Mouse (Mus musculus) lung, embryonic 15.5 days (tissue): ENCODE results near the gene Cyp2d10. TPM values are rescaled to one million over a fixed set of nuclear protein-coding genes. Genes with fewer than 3 reads are reported as not detected.
"Not testable (repeated sequence)": the region's sequence is repeated elsewhere in the genome, so short reads cannot be mapped to it uniquely, and the experiment has no call there.

Experiments
- ATAC-seq: fragments of 200-750 bp; cut with Nextera tagmentation; 2 replicates; pipeline ENCODE4 v1.8.0; 2017; ENCODE audit warnings: moderate number of reproducible peaks, borderline replicate concordance; ENCODE audit not compliant: low FRiP score, low TSS enrichment; ENCODE audit errors: extremely low read depth
- H3K27ac ChIP-seq: fragments of 300-500 bp; sonication (generic); 2 replicates; pipeline ENCODE4 v1.5.1; 2015; ENCODE audit warnings: moderate library complexity, mild to moderate bottlenecking, inconsistent platforms
- H3K27me3 ChIP-seq: fragments of 300-500 bp; sonication (generic); 2 replicates; pipeline ENCODE4 v1.6.1; 2015; ENCODE audit warnings: inconsistent platforms
- H3K36me3 ChIP-seq: fragments of 300-500 bp; sonication (generic); 2 replicates; pipeline ENCODE4 v1.6.1; 2015; ENCODE audit warnings: inconsistent platforms
- H3K4me1 ChIP-seq: fragments of 300-500 bp; sonication (generic); 2 replicates; pipeline ENCODE4 v1.6.1; 2015; ENCODE audit warnings: inconsistent platforms
- H3K4me2 ChIP-seq: fragments of 300-500 bp; sonication (generic); 2 replicates; pipeline ENCODE4 v1.6.1; 2015; ENCODE audit warnings: inconsistent platforms, mild to moderate bottlenecking, moderate library complexity
- H3K4me3 ChIP-seq: fragments of 300-500 bp; sonication (generic); 2 replicates; pipeline ENCODE4 v1.5.1; 2015; ENCODE audit warnings: mild to moderate bottlenecking, inconsistent platforms
- H3K9ac ChIP-seq: fragments of 300-500 bp; sonication (generic); 2 replicates; pipeline ENCODE4 v1.6.1; 2015; ENCODE audit warnings: inconsistent platforms
- H3K9me3 ChIP-seq: fragments of 300-500 bp; sonication (generic); 2 replicates; pipeline ENCODE4 v1.6.1; 2016; ENCODE audit warnings: inconsistent platforms
- whole genome bisulfite sequencing: fragments of 180-500 bp; shearing (Covaris S2); methylation state at CpG from one replicate; pipeline ENCODE4 v1.1.7; 2015; 5-methylcytosine and 5-hydroxymethylcytosine counted together
- polyA plus RNA-seq: library from polyadenylated mRNA; unstranded; fragments of >200 nt; fragmentation: Nextera tagmentation; extraction: Ambion mirVana; gene quantifications from 2 replicates; pipeline ENCODE4 v1.2.1, GENCODE M21; 2015

Cyp2d10 gene
- polyA plus RNA-seq, 1 experiment from 2014 or later: not detected

DNA sequence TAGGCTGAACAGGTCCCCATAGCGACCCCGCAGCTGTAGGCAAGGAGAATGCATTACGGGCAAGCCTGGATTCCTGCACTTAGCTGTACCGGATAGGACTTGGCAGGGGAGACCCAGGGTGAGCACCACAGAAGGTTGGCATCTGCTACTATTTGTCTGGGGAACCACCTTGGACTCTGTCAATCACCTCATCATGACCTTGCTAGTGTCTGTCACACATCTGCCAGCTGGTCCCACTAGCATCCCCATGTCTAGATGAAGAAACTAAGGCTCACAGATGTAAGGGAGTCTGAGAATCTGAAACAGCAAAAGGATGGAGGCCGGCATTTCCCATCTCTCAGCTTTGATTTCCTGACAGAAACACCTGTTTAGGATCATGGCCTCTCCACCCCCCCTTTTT is 32.6 kb downstream of the Cyp2d10 start:
- no peak for ATAC-seq
- Histone ChIP-seq H3K4me2 (no peak overlapping the region), H3K27me3 (no peaks in the 10 kb centered on the region), H3K36me3 (no peaks in the 10 kb centered on the region), H3K4me3 (no peak overlapping the region), H3K9ac (no peak overlapping the region), H3K27ac (no peak overlapping the region), H3K4me1 (peaks cover 22% of the 10 kb centered on the region), H3K9me3 (no peaks in the 10 kb centered on the region)
- WGBS: 82% methylated on average over 5 of the region's 5 CpGs

DNA sequence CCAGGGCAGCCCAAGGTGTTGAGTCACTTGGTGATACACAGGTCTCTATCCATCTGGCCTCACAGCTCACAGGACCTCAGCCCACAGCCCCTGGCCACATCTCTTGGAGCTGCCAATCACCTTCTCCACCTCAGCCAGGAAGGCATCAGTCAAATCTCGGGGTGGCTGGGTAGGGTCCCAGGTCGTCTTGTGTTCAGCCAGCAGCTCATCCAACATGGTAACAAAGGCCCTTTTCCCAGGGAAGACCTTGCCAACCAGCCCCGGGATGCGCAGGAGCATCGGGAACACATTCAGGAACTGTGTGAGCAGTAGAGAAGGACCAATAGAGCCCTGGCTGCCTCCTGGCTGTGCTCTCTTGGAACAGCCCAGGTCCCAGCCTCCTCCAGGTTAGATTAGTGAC is 34.0 kb downstream of the Cyp2d10 start:
- no peak overlapping the region for H3K4me3 ChIP-seq
- no peaks in the 10 kb centered on the region for H3K27me3 ChIP-seq
- no peak for ATAC-seq
- 80% methylated on average over 5 of the region's 5 CpGs for WGBS
- no peaks in the 10 kb centered on the region for H3K36me3 ChIP-seq
- H3K4me1 ChIP-seq: peaks cover 15% of the 10 kb centered on the region
- H3K9me3 ChIP-seq: no peaks in the 10 kb centered on the region
- no peak overlapping the region for H3K9ac ChIP-seq
- H3K4me2 ChIP-seq: no peak overlapping the region
- H3K27ac ChIP-seq: no peak overlapping the region

DNA sequence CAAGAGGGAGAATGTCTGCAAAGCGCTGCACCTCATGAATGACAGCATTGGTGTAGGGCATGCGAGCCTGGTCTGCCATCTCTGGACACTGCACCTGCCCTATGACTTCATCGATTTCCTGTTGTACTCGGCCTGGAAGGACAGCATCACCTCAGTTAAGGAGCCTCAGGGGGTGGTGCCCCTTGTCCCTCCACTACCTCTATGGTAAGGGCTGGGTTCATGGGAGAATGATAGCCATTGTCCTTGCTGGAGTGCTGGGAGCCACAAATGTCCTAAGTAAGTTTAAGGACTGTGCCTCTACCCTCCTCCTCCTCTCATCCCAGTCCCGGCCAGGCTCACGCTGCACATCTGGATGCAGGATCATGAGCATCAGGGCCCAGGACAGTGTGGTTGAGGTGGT is 34.5 kb downstream of the Cyp2d10 start:
- H3K9me3 ChIP-seq: no peaks in the 10 kb centered on the region
- no peak overlapping the region for H3K9ac ChIP-seq
- peaks cover 11% of the 10 kb centered on the region for H3K4me1 ChIP-seq
- H3K4me3 ChIP-seq: no peak overlapping the region
- WGBS: 87% methylated on average over 6 of the region's 6 CpGs
- H3K36me3 ChIP-seq: no peaks in the 10 kb centered on the region
- H3K27ac ChIP-seq: no peak overlapping the region
- no peak overlapping the region for H3K4me2 ChIP-seq
- no peak for ATAC-seq
- H3K27me3 ChIP-seq: no peaks in the 10 kb centered on the region

DNA sequence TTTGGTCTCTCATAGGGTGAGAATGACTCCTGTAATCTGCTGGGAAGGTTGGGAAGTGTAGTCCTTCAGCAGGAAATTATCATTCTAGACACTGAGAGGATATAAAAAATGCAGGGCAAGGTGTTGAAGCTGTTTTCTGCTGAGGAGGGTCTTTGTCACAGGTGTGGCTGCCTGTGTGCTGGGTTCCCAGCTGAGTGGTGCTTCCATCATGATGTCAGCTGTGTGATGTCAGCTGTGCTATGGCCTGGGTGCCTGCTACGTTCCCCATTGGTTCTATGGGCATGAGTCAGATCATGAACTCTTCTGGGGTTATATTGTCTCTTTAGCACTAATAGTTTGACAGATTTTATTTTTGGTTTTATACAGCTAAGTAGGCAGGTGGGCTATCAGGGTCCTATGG is 38.1 kb downstream of the Cyp2d10 start:
- no peak overlapping the region for H3K9ac ChIP-seq
- H3K4me3 ChIP-seq: no peak overlapping the region
- H3K4me1 ChIP-seq: no peaks in the 10 kb centered on the region
- H3K4me2 ChIP-seq: no peak overlapping the region
- H3K36me3 ChIP-seq: no peaks in the 10 kb centered on the region
- H3K9me3 ChIP-seq: no peaks in the 10 kb centered on the region
- WGBS: 84% methylated on average over 1 of the region's 1 CpGs
- H3K27me3 ChIP-seq: no peaks in the 10 kb centered on the region
- no peak overlapping the region for H3K27ac ChIP-seq
- ATAC-seq: no peak

DNA sequence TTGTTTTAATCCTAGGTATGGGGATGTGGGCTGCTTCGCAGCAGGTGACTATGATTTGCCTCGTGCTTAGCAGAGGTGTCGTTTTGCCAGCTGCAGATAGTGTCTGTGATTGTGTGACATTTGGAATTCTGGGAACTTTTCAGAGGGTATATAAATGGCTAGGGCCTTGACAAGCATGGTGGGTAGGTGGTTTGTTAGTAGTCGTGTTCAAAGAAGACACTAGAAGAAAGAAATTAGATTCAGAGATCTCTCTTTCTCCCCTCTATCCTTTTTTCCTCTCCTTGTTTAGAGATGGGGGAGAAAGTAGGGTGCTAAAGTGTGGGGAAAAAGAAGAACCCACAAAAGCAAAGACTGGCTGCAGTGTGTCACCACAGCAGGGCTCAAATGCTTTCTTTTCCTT is 38.8 kb downstream of the Cyp2d10 start:
- H3K9me3 ChIP-seq: no peaks in the 10 kb centered on the region
- no peak overlapping the region for H3K4me3 ChIP-seq
- no peaks in the 10 kb centered on the region for H3K4me1 ChIP-seq
- no peak overlapping the region for H3K4me2 ChIP-seq
- no peaks in the 10 kb centered on the region for H3K27me3 ChIP-seq
- no peaks in the 10 kb centered on the region for H3K36me3 ChIP-seq
- no peak overlapping the region for H3K27ac ChIP-seq
- 81% methylated on average over 4 of the region's 4 CpGs for WGBS
- ATAC-seq: no peak
- H3K9ac ChIP-seq: no peak overlapping the region

DNA sequence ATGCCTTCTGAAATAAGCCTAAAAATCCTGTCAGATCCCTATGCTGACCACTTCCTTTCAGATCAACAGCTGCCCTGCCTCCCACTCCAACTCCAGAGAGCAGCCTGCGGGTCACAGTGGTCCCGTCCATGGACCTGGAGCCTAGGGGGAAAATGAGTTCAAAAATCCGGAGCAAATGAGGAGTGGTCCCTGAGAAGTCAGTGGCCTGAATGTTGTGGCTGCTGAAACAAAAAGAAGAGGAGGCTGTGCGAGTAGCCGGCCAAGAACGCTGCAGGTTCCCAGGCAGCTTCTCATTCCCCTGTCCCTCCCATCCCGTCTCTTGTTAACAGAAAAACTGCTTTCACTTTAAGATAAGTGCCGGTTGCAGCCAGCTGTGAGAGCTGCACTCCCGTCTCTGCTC is 42.4 kb downstream of the Cyp2d10 start:
- not testable (repeated sequence) for H3K9ac ChIP-seq, H3K36me3 ChIP-seq, H3K4me1 ChIP-seq, H3K27me3 ChIP-seq, H3K9me3 ChIP-seq, H3K4me3 ChIP-seq, ATAC-seq, H3K27ac ChIP-seq
- WGBS: 10% methylated on average over 7 of the region's 9 CpGs
- H3K4me2 ChIP-seq: 0 out of 2 replicates have a peak overlapping the region, but pooled peaks have one; percentile 24

DNA sequence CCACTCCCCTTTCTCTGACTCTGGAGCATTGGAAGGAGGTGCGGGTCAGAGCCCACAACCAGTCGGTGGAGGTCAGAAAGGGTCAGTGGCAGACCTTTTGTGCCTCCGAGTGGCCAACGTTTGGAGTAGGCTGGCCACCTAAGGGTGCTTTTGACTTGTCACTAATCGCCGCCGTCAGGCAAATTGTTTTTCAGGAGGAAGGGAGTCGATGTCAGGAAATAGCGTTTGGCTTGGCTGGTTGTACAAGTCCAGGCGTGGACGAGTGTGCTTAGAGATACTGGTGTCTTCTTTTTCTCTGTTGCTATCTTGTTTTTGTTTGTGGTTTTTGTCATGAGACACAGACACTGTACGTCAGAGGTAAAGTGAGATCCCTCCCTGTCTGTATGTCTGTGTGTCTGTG is 43.2 kb downstream of the Cyp2d10 start:
- H3K4me2 ChIP-seq, H3K36me3 ChIP-seq, H3K9me3 ChIP-seq, H3K4me1 ChIP-seq, H3K27me3 ChIP-seq, H3K27ac ChIP-seq, H3K4me3 ChIP-seq, ATAC-seq, H3K9ac ChIP-seq: not testable (repeated sequence)
- WGBS: 67% methylated on average over 8 of the region's 12 CpGs

DNA sequence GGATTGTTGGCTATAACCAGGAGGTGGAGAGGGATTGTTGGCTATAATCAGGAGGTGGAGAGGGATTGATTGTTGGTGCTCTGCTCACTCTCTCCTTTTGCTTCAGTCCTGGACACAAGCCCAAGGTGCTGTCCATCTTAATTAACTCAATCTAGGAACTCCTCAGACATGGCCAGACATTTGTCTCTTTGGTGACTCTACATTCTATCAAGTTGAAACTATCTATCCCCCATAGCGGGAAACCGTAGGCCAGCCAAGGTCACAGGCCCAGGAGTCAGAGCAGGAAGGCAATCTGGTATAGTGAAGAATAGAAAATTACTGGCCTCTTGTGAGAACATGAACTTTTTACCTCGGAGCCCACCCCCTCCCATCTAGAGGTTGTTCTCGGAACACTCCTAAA is 44.8 kb downstream of the Cyp2d10 start:
- Histone ChIP-seq H3K9me3 (no peaks in the 10 kb centered on the region), H3K4me3 (no peak overlapping the region), H3K9ac (no peak overlapping the region), H3K4me2 (no peak overlapping the region), H3K27me3 (no peaks in the 10 kb centered on the region), H3K36me3 (no peaks in the 10 kb centered on the region), H3K27ac (no peak overlapping the region), H3K4me1 (peaks cover 7% of the 10 kb centered on the region; the same call in 1 of the 2 replicates)
- no peak for ATAC-seq
- WGBS: 74% methylated on average over 3 of the region's 4 CpGs

DNA sequence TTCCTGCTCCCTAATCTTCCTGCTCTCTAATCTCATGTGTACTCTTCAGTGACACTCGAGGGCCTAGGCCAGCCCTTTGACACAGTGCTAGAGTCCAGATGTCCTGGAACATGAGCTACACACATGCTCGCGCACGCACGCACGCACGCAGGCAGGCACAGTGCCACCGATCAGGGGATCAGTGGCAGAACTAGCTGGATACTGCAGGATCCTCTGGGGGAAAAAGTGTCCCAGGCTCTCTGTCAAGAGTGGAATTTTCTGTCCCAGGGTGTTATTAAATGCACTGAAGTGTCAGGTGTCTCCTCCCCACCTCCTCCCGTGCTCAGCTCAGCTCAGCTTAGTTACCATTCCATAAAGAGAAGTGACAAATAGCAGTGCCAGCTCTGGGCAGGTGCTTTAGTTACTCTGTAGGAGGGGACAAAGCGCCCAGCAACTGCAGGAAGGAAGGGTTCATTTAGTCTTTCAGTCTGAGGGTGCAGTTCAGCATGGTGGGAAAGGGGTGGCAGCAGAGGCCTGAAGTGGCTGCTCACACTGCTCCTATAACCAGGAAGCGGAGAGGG is 45.5 kb downstream of the Cyp2d10 start:
- no peak overlapping the region for H3K27ac ChIP-seq
- no peaks in the 10 kb centered on the region for H3K27me3 ChIP-seq
- H3K9ac ChIP-seq: no peak overlapping the region

DNA sequence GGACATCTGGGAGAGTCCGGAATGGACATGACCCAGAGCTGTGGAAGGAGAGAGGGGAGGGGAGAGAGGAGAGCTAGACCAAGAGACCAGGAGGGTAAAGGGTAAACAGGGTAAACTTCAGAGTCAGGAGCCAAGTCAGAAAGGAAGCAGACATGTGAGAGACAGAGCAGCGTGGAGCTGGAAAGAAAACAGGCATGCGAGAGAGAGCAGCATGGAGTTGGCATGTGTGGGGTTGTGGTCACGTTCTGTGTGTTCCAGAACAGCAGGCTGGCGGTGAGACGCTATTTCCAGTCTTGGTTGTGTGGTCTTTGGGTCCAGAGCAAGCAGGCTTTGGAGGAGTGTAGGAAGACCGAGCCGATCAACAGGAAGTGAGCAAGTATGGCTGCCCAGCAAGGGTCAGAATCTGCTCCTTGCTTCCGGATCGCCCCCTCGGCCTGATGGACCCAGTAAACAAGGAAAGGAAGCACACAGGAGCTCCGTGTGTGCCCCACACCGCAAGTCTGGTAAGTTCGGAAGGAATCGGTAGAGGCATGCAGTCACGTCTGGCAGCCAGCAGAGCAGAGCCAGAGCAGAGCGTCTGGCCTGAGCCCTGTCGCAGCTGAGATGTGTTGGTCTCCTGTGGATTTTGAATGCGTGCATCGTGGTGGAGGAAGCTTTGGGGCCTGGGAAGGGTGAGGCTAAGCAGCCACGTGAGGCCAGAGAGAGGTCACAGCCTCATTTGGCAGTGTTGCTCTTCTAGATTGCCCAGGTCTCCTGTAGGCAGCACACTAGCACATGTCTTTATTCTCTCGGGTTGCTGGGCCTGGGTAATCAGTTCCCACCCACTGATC is 48.3 kb downstream of the Cyp2d10 start:
- Histone ChIP-seq H3K9ac (no peak overlapping the region; the same call in 1 of the 2 replicates), H3K27ac (no peak overlapping the region), H3K9me3 (no peaks in the 10 kb centered on the region), H3K36me3 (no peaks in the 10 kb centered on the region), H3K4me2 (peak overlapping the region; percentile 18; the same call in 1 of the 2 replicates), H3K4me3 (no peak overlapping the region), H3K4me1 (peaks cover 11% of the 10 kb centered on the region; the same call in 1 of the 2 replicates), H3K27me3 (no peaks in the 10 kb centered on the region)
- WGBS: 48% methylated on average over 22 of the region's 22 CpGs
- ATAC-seq: no peak

More for the DNA sequence above, 45.5 kb downstream of the Cyp2d10 start:
- Histone ChIP-seq H3K4me2 (no peak overlapping the region), H3K4me1 (peaks cover 7% of the 10 kb centered on the region; the same call in 1 of the 2 replicates), H3K9me3 (no peaks in the 10 kb centered on the region), H3K4me3 (no peak overlapping the region), H3K36me3 (no peaks in the 10 kb centered on the region)
- WGBS: 59% methylated on average over 11 of the region's 11 CpGs
- 0 out of 2 replicates have a peak, but pooled peaks have one; percentile 35 for ATAC-seq

DNA sequence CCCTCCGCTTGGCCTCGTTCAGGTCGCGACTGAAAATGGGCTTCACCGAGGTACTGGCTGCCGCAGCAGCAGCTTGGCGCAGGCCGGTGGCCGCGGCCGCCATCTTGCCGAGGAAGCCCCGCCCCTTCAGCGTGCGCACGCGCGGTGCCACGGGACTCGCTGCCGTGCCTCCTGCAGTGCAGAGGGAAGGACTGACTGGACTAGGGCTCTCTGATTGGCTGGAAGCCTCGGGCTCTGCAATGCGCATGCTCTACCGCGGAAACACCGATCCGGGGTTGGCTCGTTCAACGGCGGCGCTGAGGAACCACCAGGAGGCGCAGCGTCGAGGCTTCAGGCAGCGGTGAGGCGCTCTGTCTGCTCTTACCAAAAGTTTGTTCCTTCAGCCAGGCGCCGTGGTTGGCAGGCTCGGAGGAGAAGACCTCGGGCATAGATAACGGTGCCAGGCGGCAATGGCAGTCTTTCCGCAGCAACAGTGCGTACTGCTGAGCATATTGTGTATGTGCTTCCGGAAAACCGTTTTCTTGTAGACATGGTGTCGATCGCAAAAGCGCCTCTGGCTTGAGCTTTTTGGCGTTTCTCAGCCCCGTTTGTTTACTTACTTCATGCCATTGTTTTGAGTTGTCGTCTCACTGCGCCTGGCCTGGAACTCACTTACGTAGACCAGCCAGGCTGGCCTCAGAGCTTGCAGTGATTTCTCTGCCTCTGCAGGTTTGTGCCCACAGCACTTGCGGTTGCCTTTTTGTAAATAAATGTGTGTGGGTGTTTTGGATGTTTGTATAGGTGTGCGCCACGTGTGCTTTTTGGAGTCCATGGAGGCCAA is 52.7 kb downstream of the Cyp2d10 start, which contains the start of gene Ndufa6:
Gene Ndufa6 (minus strand): TSS at position 197 of the 820 bp plus-strand sequence.
- peak within 1 kb of the TSS; percentile 95 for H3K27ac ChIP-seq
- WGBS: 2% methylated on average over 57 of the region's 57 CpGs
- peak within 1 kb of the TSS; percentile 69 for H3K4me3 ChIP-seq
- H3K4me1 ChIP-seq: peaks cover 25% of the 10 kb centered on the region
- ATAC-seq: peak; percentile 99
- H3K36me3 ChIP-seq: peaks cover 16% of the 10 kb centered on the region
- H3K4me2 ChIP-seq: peak within 1 kb of the TSS; percentile 83
- no peaks in the 10 kb centered on the region for H3K27me3 ChIP-seq
- no peaks in the 10 kb centered on the region for H3K9me3 ChIP-seq
- peak within 1 kb of the TSS; percentile 87 for H3K9ac ChIP-seq
